Mouse (Mus musculus) embryonic fibroblast, embryonic 13.5 days (primary cell): ENCODE data around the gene Sh2d5. TPM values are rescaled to one million over a fixed set of nuclear protein-coding genes. Genes with fewer than 3 reads are reported as not detected.

Source experiments
- H3K27ac ChIP-seq: 2 replicates; pipeline ENCODE4 v1.5.1; 2012; ENCODE audit warnings: low read length, control low read depth, inconsistent platforms; ENCODE audit not compliant: insufficient read depth
- H3K4me1 ChIP-seq: 2 replicates; pipeline ENCODE4 v1.6.1; 2011; ENCODE audit warnings: low read length; ENCODE audit not compliant: control insufficient read depth, insufficient read depth
- H3K4me3 ChIP-seq: 2 replicates; pipeline ENCODE4 v1.5.1; 2011; ENCODE audit warnings: mild to moderate bottlenecking, control low read depth, low read length; ENCODE audit not compliant: insufficient read depth
- CTCF ChIP-seq: IDR thresholded peaks from 2 replicates; pipeline ENCODE4 v1.5.1; 2011; ENCODE audit warnings: mild to moderate bottlenecking, control low read depth, low read length, moderate library complexity, borderline replicate concordance; ENCODE audit not compliant: insufficient read depth
- POLR2A ChIP-seq: IDR thresholded peaks from 2 replicates; pipeline ENCODE4 v1.6.1; 2011; ENCODE audit warnings: low read depth, mild to moderate bottlenecking, control low read depth, low read length, moderate library complexity
- polyA plus RNA-seq: library from polyadenylated mRNA; stranded (reverse); fragments of >200 nt; gene quantifications from 2 replicates; pipeline ENCODE4 v1.2.4, GENCODE M21; 2011; ENCODE audit warnings: low read depth; ENCODE audit not compliant: missing spikeins, insufficient read length

Gene Sh2d5
- polyA plus RNA-seq, 1 experiment, result 0.68 TPM

GRCm38 (mm10) chr4:138258663-138259062 lies 8.5 kb downstream of the Sh2d5 start:
- Histone ChIP-seq H3K27ac (no peak overlapping the region), H3K4me1 (no peaks in the 10 kb centered on the region), H3K4me3 (no peak overlapping the region)
- TF ChIP-seq POLR2A (no peak), CTCF (no peak)

DNA sequence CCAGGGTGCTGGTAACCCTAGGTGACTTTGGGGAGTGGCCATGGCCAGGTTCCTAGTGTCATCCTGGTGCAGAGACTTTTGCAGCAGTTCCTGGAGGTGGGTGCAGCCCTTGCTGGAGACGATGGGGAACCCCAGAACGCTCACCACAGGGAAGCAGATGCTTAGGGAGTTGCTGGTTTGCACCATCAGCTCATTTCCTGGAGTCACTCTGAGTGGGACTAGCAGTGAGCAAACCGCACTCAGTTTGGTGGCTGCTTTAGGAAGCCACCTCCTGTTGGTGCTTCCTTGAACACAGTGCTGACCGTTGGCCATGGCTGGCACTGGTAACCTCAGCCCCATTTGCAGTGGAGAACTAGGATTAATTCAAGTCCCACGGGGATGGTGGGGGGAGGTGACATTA lies 9.3 kb downstream of the Sh2d5 start:
- Histone ChIP-seq H3K27ac (no peak overlapping the region), H3K4me3 (no peak overlapping the region), H3K4me1 (no peaks in the 10 kb centered on the region)
- no peak for TF ChIP-seq CTCF
- no peak for TF ChIP-seq POLR2A

DNA sequence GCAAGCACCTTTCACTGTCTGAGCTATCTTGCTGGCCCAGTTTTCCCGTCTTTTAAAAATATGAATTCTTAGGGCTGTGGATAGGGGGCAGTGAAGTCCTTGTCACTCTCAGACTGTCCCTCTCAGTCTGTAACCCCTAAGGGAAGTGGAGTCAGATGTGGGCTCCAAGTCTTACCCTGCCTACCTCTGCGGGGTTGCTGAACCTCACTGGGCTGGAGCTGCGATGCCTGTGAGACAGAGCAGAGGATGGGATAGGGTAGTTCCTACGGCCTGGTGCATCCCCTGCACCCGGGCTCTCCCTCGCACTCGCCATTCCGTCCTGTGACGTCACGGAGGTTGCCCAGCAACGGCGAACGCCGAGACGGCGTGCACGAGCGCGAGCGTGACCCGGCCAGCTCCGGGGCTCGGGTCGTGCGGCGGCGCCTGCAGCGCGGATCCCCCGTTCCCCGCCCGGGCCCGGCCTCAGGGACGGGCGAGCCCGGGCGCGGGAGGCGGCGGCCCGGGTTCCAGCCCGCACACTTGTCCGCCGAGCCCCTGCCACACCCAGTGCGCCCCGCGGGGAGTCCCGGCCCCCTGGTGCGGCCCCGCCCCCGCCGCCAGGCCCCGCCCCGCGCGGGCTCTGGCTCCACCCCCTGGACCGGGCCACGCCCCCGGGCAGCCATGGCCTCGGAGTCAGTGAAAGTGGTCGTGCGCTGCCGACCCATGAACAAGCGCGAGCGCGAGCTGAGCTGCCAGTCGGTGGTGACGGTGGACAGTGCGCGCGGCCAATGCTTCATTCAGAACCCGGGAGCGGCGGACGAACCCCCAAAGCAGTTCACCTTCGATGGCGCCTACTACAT lies 11.9 kb downstream of the Sh2d5 start:
- no peak overlapping the region for H3K27ac ChIP-seq
- peak overlapping the region; percentile 59 for H3K4me3 ChIP-seq
- H3K4me1 ChIP-seq, result no peaks in the 10 kb centered on the region
- TF ChIP-seq CTCF, result no peak
- peak; percentile 65 for TF ChIP-seq POLR2A

DNA sequence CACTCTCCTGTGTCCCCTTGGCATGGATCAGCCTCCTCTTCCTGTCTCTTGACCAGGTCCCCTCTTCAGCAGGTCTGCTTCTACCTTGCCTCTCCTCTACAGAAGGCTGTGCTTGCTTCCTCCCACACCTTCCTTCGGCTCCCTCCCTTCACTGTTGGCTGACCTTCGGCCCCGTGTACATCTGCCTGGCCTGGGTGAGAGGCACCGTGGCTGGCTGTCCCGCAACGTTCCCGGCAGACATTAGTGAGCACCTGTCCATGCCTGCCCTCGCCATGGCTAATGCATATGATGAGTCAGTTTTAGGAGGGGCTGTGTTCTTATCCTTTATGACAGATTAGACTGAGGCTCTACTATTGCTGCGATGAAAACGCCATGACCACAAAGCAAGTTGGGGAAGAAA lies 17.7 kb downstream of the Sh2d5 start:
- Histone ChIP-seq H3K27ac (no peak overlapping the region), H3K4me1 (no peaks in the 10 kb centered on the region), H3K4me3 (no peak overlapping the region)
- TF ChIP-seq CTCF, result no peak
- no peak for TF ChIP-seq POLR2A

DNA sequence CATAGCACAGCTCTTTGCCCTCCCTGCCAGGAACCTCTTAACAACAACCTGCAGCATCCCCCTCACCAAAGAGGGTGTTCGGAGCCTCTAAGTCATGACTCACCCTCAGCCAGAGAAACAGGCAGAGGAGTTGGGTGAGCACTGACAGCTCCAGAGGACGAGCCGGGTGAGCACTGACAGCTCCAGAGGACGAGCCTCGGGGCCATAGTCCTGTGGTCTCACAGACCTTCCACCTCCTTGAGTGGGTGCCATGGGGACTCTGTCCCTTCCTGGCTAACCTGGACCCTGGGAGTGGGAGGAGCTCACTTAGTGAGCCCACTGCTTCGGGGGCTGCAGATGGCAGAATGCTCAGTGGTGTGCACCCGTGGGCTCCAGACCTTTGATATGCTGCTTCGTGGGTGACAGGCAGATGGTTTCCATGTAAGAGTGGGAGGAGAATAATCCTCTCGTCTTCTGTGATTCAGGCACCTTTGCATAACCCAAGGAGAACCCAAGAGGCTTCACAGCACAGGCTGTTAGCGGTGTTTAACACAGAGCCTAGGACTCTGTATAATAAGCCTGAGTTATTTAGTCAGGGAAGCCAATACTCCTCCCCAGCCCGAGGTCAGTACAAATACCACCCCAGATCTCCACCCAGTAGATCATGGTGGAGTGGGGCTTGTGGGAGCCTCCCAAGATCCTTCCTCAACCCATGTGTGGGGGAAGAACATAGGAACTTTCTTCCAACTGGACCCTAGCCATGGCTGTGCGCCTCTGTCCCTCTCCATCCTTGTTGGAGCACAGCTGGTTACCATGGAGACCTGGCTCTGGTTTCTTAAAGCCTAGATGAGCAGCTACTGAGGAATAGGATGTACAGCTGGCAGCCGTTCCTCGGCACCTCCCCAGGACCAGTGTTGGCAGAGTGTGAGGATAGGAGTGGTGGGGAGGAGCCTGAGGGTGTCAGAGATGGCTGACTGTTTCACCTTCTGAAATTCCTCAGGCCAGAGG lies 22.1 kb downstream of the Sh2d5 start:
- TF ChIP-seq POLR2A (no peak), CTCF (no peak)
- no peak overlapping the region for H3K4me3 ChIP-seq
- H3K4me1 ChIP-seq, result no peaks in the 10 kb centered on the region
- H3K27ac ChIP-seq, result no peak overlapping the region

DNA sequence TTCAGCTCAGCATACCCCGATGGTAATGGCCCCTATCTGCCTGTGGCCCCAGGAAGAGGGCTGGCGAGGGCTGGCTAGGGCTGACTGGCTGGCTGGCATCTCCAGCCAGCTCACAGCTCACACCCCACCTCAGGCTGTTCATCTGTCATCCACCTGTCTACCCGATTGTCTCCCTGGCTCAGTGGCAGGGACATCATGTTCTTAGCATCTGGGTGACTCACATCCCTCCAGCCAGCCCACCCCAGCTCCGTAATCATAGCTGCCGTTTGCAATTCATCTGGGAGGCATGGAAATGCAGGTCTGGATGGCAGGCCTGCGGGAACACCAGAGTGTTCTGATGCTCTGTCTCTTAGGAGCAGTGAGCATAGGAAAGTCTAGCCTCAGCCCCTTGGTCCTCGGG lies 28.1 kb downstream of the Sh2d5 start:
- no peak overlapping the region for H3K4me3 ChIP-seq
- TF ChIP-seq CTCF (no peak), POLR2A (no peak)
- no peaks in the 10 kb centered on the region for H3K4me1 ChIP-seq
- H3K27ac ChIP-seq, result no peak overlapping the region

- TF ChIP-seq POLR2A (no peak), CTCF (peak; percentile 87)
- Histone ChIP-seq H3K27ac (no peak overlapping the region), H3K4me3 (no peak overlapping the region), H3K4me1 (no peaks in the 10 kb centered on the region)
These were observed 32.6 kb downstream of the Sh2d5 start for GRCm38 (mm10) chr4:138282834-138283233.

DNA sequence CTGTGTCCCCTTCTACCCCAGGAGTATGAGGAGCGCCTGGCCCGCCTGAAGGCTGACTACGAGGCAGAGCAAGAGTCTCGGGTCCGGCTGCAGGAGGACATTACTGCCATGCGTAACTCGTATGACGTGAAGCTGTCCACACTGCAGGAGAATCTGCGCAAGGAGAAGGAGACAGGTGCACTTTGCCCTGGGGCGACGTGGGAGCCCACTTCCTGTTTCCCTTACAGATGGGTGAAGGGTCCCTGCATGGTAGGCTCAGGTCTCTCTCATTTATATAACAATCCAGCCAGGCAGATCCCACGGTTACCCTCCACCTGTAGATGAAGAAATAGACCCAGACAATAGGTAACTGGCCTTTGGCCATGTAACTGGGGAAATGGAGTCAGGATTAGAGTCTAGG lies 36.2 kb downstream of the Sh2d5 start:
- Histone ChIP-seq H3K4me1 (no peaks in the 10 kb centered on the region), H3K4me3 (no peak overlapping the region), H3K27ac (no peak overlapping the region)
- no peak for TF ChIP-seq CTCF
- no peak for TF ChIP-seq POLR2A

DNA sequence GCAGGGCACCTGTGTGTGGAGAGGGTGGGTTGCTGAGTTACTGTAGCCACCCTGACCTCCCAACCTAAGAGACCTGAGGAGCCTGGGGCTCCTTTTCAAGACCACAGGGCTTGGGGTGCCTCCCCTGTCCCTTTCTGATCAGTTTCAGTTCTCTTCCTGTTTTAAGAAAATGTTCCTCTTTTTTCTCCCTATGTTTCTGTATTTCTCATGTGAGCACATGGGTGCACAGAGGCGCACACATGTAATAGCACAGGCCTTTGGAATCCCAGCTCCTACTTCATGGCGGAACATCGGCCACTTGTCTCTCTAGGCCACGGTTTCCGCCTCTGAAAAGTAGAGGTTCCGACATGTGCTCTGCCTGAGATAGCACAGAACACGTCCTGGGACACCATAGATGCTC lies 38.5 kb downstream of the Sh2d5 start:
- TF ChIP-seq CTCF, result no peak
- TF ChIP-seq POLR2A, result no peak

GRCm38 (mm10) chr4:138292028-138292427 lies 41.8 kb downstream of the Sh2d5 start:
- TF ChIP-seq POLR2A, result no peak
- no peak for TF ChIP-seq CTCF
- H3K27ac ChIP-seq, result no peak overlapping the region
- no peak overlapping the region for H3K4me3 ChIP-seq
- H3K4me1 ChIP-seq, result no peaks in the 10 kb centered on the region

More for the DNA sequence above, 38.5 kb downstream of the Sh2d5 start:
- H3K4me1 ChIP-seq, result no peaks in the 10 kb centered on the region
- no peak overlapping the region for H3K27ac ChIP-seq
- H3K4me3 ChIP-seq, result no peak overlapping the region
